Mouse (Mus musculus): ENCODE measurements around the gene Pla1a.
"Not testable (repeated sequence)": the region's sequence is repeated elsewhere in the genome, so short reads cannot be mapped to it uniquely, and the experiment has no call there.

Gene Pla1a

DNA sequence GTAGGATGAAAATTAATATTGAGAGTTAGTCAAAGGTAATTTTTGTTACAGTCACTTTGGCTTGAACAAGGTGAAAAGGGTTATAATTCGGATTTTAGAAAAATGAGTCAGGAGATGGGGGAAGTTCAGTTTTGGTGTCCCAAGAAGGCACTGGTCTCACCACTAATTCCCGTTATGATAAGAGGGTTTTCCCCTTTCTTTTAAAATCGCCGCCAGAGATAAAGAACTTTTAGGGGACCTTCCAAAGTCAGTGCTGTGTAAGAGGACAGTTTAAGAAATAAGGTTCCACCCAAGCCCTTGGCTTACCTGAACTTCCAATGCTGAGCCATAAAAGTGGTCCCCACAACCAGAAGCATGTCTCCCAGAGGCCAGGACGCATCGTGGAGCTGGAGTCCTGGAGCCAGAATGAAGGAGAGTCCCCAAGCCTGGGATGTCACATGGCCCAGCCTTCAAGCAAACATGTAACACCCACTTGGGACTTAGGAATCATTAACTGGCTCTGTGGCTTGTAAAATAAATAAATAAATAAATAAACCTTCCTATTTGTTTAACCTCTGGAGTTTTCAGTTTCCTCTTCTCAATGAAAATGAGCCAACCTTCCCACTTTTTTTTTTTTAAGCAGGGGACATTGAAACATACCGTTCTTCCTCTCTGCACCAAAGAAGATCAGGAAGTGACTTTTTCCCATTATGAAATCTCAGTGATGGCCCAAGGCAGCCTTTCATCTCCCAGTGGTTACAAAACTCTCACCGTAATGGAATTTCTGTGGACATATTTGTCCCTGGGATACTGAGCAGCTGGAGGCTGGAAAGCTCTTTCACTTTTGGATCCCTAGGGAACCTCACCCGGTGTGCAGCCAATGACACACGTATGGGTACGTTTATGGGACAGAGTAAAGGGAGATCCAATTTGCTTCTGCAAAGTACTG, at the start of gene Pla1a:
Gene Pla1a, minus strand, starts transcription at position 648 of the 928 bp plus-strand sequence.
- no peak for DNase-seq

DNA sequence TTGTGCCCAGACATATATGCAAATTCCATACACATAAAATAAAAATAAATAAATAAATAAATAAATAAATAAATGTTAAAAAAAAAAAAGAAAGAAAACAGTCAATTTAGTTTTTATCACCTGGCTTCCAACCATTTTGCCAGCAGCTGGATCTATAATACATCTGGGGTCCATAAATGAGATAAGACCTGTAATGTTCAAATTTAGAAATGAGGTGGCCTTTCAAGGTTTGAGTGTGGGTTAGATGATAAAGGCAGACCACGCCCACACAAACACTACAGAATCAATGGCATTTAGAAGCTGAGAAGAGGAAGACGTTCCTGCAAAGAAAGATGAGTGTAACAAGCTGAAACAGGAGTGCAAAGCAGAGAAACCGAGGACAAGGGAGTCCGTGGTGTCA, 48.4 kb upstream of the Pla1a start:
- DNase-seq: no peak

DNA sequence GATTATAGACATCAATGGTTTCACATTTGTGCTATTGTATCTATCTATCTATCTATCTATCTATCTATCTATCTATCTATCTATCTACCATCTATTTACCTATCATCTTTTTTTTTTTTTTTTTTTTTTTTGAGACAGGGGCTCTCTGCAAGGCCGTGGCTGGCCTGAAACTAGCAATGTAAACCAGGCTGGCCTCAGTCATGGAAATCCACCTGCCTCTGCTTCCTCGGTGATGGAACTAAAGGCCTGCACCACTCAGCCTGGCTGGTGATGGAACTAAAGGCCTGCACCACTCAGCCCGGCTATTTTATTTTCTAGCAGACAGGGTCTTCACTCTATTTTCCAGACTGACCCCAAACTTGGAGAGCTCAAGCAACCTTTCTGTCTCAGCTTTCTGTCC, 45.4 kb upstream of the Pla1a start:
- no peak for DNase-seq

DNA sequence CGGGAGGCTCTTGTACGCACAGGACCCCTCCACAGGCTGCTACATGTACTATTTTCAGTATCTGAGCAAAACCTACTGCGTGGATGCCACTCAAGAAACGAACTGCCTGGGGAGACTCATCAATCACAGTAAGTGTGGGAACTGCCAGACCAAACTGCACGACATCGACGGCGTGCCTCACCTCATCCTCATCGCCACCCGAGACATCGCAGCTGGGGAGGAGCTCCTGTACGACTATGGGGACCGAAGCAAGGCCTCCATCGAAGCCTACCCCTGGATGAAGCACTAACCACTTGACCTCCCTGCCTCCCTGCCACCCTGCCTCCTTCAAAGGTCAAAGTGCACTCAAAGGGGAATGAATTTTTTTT, 44.3 kb upstream of the Pla1a start:
- DNase-seq: not testable (repeated sequence)

DNA sequence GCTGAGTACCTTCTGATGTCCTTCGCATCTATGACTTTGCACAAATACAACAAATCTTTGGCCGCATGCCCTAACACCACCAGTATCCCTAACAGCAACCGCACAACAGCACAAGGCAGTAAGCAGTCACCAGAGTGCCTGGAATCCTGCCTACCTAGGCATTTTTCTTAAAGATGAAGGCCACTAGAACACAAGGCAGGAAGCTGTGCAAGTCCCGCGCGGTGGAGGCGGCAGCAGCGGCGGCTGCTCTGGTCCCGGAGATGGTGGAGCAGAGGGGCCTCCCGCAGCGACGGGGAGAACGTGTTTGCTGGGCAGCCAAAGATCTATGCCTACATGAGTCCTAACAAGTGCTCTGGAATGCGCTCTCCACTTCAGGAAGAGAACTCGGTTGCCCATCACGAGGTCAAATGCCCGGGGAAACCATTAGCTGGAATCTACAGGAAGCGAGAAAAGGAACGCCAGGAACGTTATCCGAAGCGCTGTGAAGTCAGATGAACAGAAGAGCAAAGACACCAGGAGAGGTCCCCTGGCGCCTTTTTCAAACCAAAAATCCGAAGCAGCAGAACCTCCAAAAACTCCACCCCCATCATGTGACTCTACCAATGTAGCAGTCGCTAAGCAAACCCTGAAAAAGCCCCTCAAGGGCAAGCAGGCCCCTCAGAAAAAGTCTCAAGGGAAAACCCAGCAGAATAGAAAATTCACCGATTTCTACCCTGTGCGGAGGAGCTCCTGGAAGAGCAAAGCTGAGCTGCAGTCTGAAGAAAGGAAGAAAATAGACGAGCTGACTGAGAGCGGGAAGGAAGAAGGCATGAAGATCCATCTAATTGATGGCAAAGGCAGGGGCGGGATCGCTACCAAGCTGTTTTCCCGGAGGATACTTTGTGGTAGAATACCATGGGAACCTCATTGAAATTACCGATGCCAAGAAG, 43.6 kb upstream of the Pla1a start:
- peak; percentile 34 for DNase-seq

DNA sequence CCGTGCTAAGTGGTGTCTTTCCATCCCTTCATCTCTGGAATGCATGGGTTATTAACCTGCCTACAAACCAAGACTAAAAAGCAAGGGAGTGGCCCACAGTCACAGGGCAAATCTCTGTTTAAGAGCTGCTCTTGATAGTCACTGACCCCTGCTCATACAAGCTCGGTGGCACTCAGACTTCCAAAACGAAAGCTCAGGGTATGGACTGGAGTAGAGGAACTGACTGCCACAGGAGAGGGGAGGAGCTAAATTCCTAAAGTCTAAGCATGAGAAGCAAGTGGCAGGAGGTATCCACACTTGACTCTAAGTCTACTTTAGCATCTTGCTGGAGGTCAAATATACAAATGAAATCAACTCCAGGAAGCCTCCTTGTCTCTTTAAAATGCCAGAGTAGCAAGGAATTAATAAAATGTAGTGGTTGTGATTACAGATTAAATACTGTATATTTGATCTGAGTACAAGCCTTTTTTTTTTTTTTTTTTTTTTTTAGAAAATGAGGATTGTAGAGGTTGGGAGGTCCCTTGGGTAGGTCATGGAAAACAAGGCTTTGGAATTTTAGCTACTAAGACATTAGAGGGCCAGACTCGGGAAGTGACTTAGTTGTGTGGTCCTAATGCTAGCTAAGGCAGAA, 42.9 kb upstream of the Pla1a start:
- no peak for DNase-seq

DNA sequence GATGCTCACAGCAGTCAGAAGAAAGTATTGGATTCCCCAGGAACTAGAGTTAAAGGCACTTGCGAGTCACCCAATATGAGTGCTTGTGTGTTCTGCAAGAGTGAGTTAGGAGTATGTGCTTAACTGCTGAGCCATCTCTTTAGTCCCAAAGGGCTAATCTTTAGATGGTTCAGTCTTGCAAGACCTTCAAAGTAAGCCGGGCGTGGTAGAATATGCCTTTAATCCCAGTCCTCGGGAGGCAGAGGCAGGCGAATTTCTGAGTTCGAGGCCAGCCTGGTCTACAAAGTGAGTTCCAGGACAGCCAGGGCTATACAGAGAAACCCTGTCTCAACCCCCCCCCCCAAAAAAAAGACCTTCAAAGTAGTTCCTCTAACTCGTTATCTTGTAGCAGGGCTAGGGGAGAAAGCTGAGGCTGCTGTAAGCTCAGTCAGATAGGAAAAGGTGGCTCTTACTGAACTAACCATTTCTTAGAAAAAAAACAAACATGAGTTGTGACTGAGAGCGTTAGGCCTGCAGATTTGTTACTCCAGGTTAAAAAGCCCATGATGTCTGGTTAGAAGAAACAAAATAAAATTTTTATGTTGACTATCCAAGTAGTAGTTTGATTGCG, 41.8 kb upstream of the Pla1a start:
- DNase-seq: no peak

DNA sequence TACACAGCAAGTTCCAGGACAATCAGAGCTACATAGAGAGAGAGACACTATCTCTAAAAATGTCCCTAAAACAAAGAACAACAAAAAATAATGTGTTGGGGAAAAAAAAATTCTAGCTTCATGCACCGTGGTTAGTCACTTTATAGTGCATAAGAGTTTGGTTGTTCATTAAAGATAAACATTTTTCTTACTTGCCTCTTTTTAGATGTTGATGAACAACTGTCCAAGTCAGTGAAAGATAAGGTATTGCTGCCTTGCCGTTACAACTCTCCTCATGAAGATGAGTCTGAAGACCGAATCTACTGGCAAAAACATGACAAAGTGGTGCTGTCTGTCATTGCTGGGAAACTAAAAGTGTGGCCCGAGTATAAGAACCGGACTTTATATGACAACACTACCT, 40.7 kb upstream of the Pla1a start:
- DNase-seq: no peak

DNA sequence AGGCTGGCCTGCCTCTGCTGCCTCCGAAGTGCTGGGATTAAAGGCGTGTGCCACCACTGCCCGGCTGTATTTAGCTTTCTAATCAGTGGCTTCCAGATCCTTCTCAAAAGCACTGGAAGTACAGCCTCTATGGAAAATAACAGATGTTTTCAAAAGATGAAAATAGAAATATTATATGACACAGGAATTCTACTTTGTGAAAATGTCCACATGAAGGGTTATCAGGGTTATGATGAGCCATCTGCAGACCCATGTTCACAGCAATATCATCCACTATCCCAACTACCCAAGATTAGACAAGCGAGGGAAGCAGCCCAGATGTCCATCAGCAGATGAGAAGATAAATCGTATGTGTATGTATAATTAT, 39.5 kb upstream of the Pla1a start:
- no peak for DNase-seq

DNA sequence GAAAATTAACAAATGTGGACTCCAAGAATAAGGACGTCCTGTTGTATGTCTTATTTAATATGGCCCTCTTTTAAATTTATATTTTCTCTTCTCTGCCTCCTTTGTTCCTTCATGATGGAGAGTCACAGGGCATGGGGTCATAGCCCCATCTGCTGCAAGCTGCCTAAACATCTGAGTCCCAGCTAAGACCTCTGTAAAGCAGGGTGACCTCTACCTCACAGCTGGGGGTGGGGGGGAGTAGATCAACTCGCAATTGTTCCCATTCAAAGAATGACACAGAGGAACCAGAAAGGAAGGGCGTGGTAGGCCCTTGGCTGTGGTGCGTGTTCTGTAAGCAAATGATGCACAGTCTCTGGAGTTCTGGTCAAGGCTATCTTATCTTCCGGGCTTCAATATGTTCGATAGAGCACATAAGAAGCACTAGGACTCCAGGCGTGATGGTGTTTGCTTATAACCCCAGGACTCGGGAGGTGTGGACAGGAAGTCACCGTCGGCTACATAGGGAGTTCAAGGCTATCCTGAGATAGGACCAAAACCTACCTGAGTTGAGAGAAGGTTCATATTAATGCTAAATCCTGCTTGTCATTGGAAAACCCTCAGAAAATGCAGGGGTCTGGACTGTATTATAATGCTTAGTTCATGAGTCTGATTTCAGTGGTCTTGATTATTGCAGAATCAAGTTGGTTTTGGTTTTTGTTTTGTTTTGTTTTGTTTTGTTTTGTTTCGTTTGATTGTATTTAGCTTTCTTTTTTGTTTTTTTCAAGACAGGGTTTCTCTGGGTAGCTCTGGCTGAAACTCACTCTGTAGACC, 39.0 kb upstream of the Pla1a start:
- DNase-seq: no peak

DNA sequence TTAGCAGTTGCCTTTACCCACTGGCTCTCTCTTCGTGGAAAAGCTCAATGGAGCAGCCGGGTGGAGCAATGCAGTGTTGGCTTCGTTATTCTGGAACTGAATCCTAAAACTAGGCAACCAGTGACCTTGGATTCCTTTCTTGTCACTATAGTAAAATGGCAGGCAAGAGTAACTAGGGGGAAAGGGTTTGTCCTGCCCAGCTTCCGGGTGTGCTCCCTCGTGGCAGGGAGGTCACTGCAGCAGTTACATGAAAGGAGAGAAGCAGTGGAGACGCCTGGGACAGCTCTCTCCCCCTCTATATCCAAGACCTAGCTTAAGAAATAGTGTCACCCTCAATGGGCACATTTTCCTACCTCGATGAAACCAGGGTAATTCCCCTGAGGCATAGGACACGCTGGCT, 36.5 kb upstream of the Pla1a start:
- DNase-seq: no peak

DNA sequence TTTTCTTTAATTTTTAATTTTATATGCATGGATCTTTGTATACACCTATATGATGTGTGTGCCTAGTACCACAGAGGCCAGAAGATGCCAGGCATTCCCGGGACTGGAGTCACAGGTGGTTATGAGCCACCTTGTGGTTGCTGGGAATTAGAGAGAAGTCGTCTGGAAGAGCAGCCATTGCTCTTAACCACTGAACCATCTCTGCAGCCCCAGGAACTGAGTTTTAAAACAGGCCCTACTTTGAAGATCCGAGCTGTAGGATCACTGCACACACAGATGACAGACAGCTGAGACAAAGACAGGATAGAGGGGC, 35.7 kb upstream of the Pla1a start:
- no peak for DNase-seq

DNA sequence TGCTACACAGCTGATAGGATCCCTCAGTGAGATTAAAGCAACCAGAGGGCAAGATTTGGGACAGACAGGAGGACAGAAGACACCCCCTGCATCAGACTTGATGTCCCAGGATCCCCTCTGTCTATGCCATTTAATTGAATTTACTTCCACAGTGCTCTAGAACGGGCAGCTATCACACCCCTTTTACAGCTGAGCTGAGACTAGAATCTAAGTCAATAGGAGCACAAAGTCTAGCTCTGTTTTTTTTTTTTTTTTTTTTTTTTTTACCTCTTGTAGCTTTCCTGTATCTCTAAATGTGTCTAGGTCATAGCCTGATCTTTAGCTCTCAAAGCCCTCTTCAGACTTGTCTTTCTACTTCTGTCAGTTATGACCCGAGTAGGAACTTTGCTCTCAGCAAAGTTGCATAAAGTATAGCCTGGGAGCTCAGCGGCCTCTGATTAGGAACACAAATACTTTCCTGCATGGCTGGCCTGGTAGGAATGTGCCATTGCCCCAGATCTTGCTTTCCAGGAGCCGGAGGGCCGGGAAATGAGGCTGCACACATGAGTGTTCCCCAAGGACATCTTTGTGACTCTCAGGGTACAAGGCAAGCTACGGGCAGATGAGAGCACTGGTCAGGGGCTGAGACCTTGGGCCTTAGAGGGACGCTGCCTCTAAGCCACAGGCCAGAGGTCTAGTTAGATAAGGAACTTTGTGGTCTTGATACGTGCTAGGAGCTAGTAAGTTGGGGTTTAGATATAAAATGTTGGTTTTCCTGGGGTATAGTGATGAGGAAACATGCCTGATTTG, 35.2 kb upstream of the Pla1a start:
- no peak for DNase-seq

DNA sequence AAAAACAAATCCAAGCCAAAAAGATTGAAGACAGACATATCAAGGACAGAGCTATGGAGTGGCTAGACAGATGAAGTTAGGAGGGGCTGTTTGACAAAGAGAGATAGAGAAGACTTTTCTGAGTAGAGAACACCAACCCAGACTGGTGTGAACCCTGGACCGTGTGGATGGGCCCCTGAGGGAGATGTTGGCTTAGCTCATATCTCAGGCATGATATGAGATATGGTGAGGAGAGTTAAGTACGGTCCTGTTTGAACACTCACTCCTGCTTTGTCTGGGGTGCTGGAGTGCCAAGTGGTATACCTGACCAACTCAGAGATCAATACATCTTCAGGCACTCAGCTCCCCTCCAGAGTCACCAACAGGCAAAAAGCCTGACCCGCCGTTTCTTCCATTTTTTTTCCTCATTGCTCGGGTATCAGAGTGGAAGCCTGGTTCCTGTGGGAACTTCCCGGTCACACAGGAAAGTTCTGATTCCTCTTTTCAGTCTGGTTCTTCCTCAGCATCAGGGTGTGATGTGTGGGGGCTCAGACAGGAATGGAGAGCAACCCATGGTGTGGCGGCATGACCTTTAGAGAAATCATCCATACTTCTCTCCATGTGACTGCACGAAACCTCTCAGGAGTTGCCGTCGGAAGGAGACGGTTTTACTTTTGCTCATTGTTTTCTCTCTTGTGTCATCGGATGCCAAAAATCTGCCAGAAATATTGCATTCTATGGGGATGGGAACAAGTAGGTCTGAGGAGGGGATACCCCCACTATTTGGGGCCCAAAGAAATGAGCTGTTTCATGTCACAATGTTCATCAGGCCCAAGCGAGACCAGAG, 34.4 kb upstream of the Pla1a start:
- no peak for DNase-seq

DNA sequence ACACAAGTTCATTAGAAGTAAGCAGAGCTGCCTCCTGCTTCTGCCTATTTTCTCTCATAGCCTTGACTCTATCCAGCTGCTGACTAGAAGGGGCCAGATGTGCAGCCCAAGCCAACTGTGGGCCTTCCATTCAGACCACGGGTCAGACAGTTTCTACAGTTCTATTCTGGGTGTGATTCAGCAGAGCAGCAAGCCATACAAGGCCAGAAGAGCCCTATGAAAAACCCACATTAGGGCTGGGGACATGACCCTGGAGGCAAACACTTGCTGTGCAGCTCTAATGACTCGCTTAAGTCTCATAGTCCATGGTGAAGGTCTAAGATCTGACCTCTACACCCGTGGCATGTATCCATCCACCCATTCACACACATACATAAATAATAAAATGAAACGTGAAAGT, 33.1 kb upstream of the Pla1a start:
- DNase-seq: no peak

DNA sequence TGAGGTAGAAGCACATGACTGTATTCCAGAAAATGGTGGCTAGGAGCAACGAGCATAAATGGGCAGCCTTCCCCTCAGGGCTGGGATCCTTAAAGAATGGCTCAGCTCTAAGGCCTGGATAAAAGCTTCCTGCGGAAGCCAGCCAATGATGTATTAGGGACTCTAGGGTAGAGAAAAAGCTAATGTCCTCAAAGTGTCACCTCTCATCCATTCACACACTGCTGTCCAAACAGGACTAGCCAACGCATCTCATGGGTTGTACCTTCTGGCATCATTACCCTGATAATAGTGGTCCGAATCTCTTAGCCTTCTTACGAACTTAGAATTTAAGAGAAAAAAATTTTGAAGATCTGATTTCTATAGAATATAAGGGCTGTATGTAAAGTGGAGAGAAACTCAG, 30.4 kb upstream of the Pla1a start:
- DNase-seq: no peak

DNA sequence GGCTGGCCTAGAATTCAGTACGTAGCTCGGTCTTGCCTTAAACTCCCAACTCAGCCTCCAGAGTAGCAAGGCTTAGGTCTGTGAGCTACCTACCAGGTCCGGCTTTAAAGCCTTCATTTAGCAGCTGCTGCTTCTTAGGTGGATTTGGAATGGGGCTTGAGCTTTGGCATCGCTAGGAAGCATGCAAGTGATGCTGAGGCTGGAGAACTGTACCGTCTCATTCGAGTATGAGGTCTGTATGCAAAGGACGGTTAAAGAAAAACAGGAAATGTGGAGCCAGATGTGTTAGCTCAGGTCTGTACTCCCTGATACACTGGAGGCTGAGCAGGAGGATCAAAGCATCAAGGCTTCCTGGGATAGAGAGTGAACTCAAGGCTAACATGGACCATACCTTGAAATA, 29.2 kb upstream of the Pla1a start:
- DNase-seq: no peak

DNA sequence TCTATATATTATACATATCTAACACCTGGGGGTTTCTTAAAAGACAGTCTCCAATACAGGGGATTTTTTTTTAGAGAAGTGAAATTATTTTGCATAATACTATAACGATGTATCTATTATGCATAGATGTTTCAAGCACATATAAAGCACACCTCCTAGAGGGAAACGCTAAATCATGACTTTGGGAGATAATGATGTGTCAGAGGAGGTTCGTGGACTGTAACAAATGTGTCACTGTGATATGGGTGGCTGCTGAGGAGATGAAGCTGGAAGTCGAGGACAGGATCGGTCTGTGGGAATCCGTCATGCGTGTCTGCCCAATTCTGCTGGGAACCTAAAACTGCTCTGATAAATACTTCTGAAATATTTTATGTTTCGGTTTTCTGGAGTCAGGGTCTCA, 28.8 kb upstream of the Pla1a start:
- DNase-seq: no peak

DNA sequence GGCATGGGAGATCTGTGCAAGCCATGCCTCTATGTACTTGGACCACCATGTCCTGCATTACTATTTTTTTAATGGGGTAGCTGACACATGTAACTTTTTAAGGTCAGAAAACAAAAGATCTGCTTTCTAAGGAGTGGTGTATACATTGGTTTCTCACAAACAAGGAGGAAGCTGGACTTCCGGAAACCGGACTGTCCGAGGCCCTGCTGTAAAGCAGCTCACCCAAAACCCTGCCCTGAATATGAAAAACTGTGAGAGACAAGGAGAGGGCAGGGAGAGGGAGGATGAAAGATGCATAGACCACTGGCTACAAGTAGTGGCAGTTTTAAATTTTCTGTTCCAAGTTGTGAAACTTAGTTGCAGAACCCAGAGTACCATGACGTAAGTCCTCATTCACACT, 27.0 kb upstream of the Pla1a start:
- no peak for DNase-seq

DNA sequence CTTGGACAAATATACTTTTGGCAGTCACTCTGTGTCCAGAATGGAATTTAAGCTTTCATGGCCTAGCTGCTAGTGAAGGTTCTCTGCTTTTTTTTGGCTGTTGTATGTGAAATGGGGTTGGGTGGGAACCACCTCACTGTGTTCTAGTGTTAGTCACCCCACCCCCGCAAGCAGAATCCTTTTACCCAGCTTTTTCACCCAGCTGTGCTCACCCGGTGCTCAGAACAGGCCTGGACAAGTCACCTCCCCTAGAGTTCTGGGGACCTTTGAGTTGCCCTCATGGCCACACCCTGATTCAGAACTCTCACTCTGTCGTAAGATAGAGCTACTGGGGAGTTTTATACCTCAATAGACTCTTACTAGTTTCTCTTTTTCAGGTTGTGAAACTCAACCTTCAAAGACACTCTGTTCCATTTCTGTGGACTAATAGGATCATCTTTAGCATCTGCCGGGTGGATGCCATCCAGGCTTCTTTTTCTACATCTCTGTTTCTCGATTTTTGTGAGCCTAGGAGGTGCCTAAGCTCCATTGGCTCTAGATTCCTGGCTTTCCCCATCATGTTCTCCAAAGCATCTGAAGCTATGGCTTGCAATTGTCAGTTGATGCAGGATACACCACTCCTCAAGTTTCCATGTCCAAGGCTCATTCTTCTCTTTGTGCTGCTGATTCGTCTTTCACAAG, 25.8 kb upstream of the Pla1a start:
- DNase-seq: no peak
